Mouse (Mus musculus) thymus, adult 2 months (tissue): Measurements from ENCODE around the gene Il10ra.

Experiments
- CTCF ChIP-seq: fragments of 200-500 bp; IDR thresholded peaks from 2 replicates; pipeline ENCODE4 v1.5.1; 2012; ENCODE audit warnings: mild to moderate bottlenecking, control low read depth, low read length, moderate library complexity, borderline replicate concordance; ENCODE audit not compliant: control insufficient read depth, poor library complexity, insufficient read depth; ENCODE audit errors: extremely low read depth
- POLR2A ChIP-seq: fragments of 200-500 bp; IDR thresholded peaks from 2 replicates; pipeline ENCODE4 v1.6.1; 2012; ENCODE audit warnings: mild to moderate bottlenecking, low read length, control low read depth, moderate library complexity; ENCODE audit not compliant: control insufficient read depth, poor library complexity, insufficient read depth; ENCODE audit errors: extremely low read depth

DNA sequence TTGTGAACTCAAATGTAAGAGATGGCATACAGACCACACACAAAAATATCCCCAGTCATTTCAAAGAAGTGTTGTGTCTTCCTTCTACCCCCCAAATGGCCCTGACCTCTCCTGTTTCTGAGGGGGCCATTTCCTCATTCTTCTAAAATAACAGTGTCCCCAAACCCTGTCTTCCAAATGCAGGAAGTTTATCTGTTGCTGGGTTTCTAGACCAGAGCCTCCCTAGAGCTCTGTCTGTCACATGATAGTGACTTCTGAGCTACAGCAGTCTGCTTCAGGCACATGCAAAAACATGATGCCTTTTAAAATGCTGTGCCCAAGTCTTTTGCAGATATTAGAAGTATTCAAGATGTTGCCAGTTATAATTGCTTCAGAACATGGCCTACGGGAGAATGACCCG, 5.7 kb upstream of the Il10ra start:
- no peak for TF ChIP-seq POLR2A
- no peak for TF ChIP-seq CTCF
